ENCODE assay signal across 9 mouse cellular contexts in genomic region chr11:120252843-120253645, GRCm38 (mm10). TPM values are rescaled to one million over a fixed set of nuclear protein-coding genes. Genes with fewer than 3 reads are reported as not detected.
DNase-seq lines count a peak whose midpoint lies in the region; ATAC-seq and TF ChIP-seq lines count a peak whose summit lies in the region.
"Had no signal": no experiment of that assay in that cellular context is flagged by ENCODE, and none has a peak within 500 bp of the region (broad histone marks: within the 10 kb centered on the region; RNA-seq: fewer than 3 reads in every experiment).

No protein-coding gene starts in this region.

- no peaks in the 10 kb centered on the region for H3K9me3 ChIP-seq in hindbrain, embryonic 14.5 days (ENCODE audit: control insufficient read depth, low read length)
- no peaks in the 10 kb centered on the region for H3K9me3 ChIP-seq in lung, embryonic 14.5 days (ENCODE audit: low read depth, low read length)
- H3K9me3 ChIP-seq: G1E had no signal

- H3K4me3 ChIP-seq in gastrocnemius, adult 2 months, result peak overlapping the region; percentile 37
- H3K4me3 ChIP-seq in hindbrain, embryonic 14.5 days (replicated peaks; ENCODE audit: low read length), result no peak overlapping the region
- H3K4me3 ChIP-seq in lung, embryonic 14.5 days (ENCODE audit: low read depth, low read length), result no peak overlapping the region; the same call in 1 of the 2 replicates

- no peak for ATAC-seq in hindbrain, embryonic 14.5 days (ENCODE audit: low FRiP score)
- peak; percentile 54; the same call in 1 of the 2 replicates for ATAC-seq in lung, embryonic 14.5 days (ENCODE audit: insufficient read depth)

- peaks cover 70% of the 10 kb centered on the region for H3K4me1 ChIP-seq in hindbrain, embryonic 14.5 days (replicated peaks; ENCODE audit: control insufficient read depth, insufficient read depth, low read length)
- peaks cover 64% of the 10 kb centered on the region for H3K4me1 ChIP-seq in lung, embryonic 14.5 days (ENCODE audit: insufficient read depth)

- H3K27ac ChIP-seq in gastrocnemius, adult 2 months, result peak overlapping the region; percentile 80
- 0 out of 2 replicates have a peak overlapping the region, but pooled peaks have one; percentile 17 for H3K27ac ChIP-seq in hindbrain, embryonic 14.5 days
- H3K27ac ChIP-seq in lung, embryonic 14.5 days (ENCODE audit: low read depth), result peak overlapping the region; percentile 89

- no peak overlapping the region for H3K4me2 ChIP-seq in hindbrain, embryonic 14.5 days (replicated peaks)
- H3K4me2 ChIP-seq in lung, embryonic 14.5 days, result peak overlapping the region; percentile 43

- H3K9ac ChIP-seq in hindbrain, embryonic 14.5 days, result no peak overlapping the region
- H3K9ac ChIP-seq in lung, embryonic 14.5 days, result 0 out of 2 replicates have a peak overlapping the region, but pooled peaks have one; percentile 23

- no peak for TF ChIP-seq CTCF in gastrocnemius, adult 2 months (IDR thresholded peaks at IDR 0.05)
- TF ChIP-seq CTCF in lung, embryonic 14.5 days (IDR thresholded peaks at IDR 0.05; ENCODE audit: low read depth), result peak; percentile 5; the same call in 1 of the 2 replicates

- intact Hi-C loops in gastrocnemius, adult 2 months (cut with DNase I), result no loop called here

- WGBS in hindbrain, embryonic 14.5 days, result 52% methylated on average over 12 of the region's 12 CpGs
- WGBS in lung, embryonic 14.5 days, result 53% methylated on average over 12 of the region's 12 CpGs

- H3K27me3 ChIP-seq in hindbrain, embryonic 14.5 days (ENCODE audit: control insufficient read depth, insufficient read depth, low read length), result no peaks in the 10 kb centered on the region
- no peaks in the 10 kb centered on the region for H3K27me3 ChIP-seq in lung, embryonic 14.5 days (ENCODE audit: insufficient read depth, low read length)

- peak; percentile 62 for DNase-seq in gastrocnemius, adult 2 months
- DNase-seq in gastrocnemius, postnatal 10 days, result no peak
- peak; percentile 46 for DNase-seq in embryo, embryonic 10.5 days (ENCODE audit: low spot score)
- no peak for DNase-seq in hindbrain, embryonic 14.5 days (ENCODE audit: low spot score)
- DNase-seq in lung, embryonic 14.5 days, result peak; percentile 59
- no peak for DNase-seq in spleen, adult 12 weeks (ENCODE audit: low spot score)
- DNase-seq in layer of hippocampus, adult 11-12 months (ENCODE audit: low spot score), result no peak
- DNase-seq in thymus, postnatal 0 days (ENCODE audit: low spot score), result no peak

- H3K36me3 ChIP-seq in hindbrain, embryonic 14.5 days (replicated peaks; ENCODE audit: control insufficient read depth, insufficient read depth), result no peaks in the 10 kb centered on the region
- H3K36me3 ChIP-seq in lung, embryonic 14.5 days (ENCODE audit: insufficient read depth), result 0 out of 2 replicates have a peak, but pooled peaks cover 2% of the 10 kb centered on the region
- H3K36me3 ChIP-seq: G1E had no signal

RNA-seq across cellular contexts. Expression of gene Bahcc1, which starts 20.3 kb away (rescaled TPM):
- 1 to 10 TPM; 3.5 to 5.3 TPM for total RNA-seq in gastrocnemius, adult 2 months (2021)
- total RNA-seq in gastrocnemius, postnatal 10 days (2021), result 10 to 100 TPM in 1 of 2 experiments, 1 to 10 TPM in 1; 6.4 to 10.5 TPM
- 15.9 and 16.3 TPM in 2 replicates for polyA plus RNA-seq in hindbrain, embryonic 14.5 days (2014; fragmentation: Nextera tagmentation; extraction: Ambion mirVana)
- 14.3 and 15.6 TPM in 2 replicates for polyA plus RNA-seq in lung, embryonic 14.5 days (2014; fragmentation: Nextera tagmentation; extraction: Ambion mirVana)
- polyA plus RNA-seq in thymus, postnatal 0 days (2015; fragmentation: Nextera tagmentation; extraction: Ambion mirVana), result 3.3 and 4.6 TPM in 2 replicates

Comparison
In these comparisons a context has a peak if more than half of its experiments do, and no peak if none do; other contexts are left out.
1. DNase-seq: peak in gastrocnemius, adult 2 months (single experiment), embryo, embryonic 10.5 days (single experiment) and lung, embryonic 14.5 days (single experiment); none in gastrocnemius, postnatal 10 days (single experiment), hindbrain, embryonic 14.5 days (single experiment), spleen, adult 12 weeks (single experiment), layer of hippocampus, adult 11-12 months (single experiment) and thymus, postnatal 0 days (single experiment).
2. H3K27ac ChIP-seq: peak in every context shown above with its lines; median percentile 89 in lung, embryonic 14.5 days; 80 in gastrocnemius, adult 2 months; 17 in hindbrain, embryonic 14.5 days.